Mouse (Mus musculus) CH12.LX (cell line): ENCODE results near the gene Gas1. TPM values are rescaled to one million over a fixed set of nuclear protein-coding genes. Genes with fewer than 3 reads are reported as not detected.

Source experiments
- DNase-seq: peaks from one replicate; pipeline ENCODE4 v3.0.0-alpha.2; 2013; ENCODE audit errors: extremely low read depth
- H3K27ac ChIP-seq: 2 replicates; pipeline ENCODE4 v1.5.1; 2012; ENCODE audit warnings: low read depth, mild to moderate bottlenecking, control low read depth, moderate library complexity; ENCODE audit not compliant: insufficient read depth
- H3K27me3 ChIP-seq: replicated peaks from 2 replicates; pipeline ENCODE3; 2012; ENCODE audit warnings: inconsistent platforms
- H3K36me3 ChIP-seq, 2 experiments: replicated peaks in 1 of 2; 2 replicates each; pipeline versions ENCODE3 to v1.6.1; 2012; ENCODE audit warnings: inconsistent platforms in 1 of 2, low read length in 1 of 2, mild to moderate bottlenecking in 1 of 2, mixed read lengths in 1 of 2, moderate library complexity in 1 of 2; ENCODE audit not compliant: control insufficient read depth in 1 of 2, insufficient read depth in 1 of 2
- H3K4me1 ChIP-seq, 2 experiments: 2 replicates each; pipeline ENCODE4 v1.6.1; 2012; ENCODE audit warnings: inconsistent platforms in 1 of 2, moderate library complexity in 1 of 2; ENCODE audit not compliant: insufficient read depth in 2 of 2, control insufficient read depth in 1 of 2
- H3K4me2 ChIP-seq: 2 replicates; pipeline ENCODE4 v1.6.1; 2012; ENCODE audit warnings: low read depth, mild to moderate bottlenecking, control low read depth; ENCODE audit not compliant: poor library complexity, insufficient read depth, severe bottlenecking
- H3K4me3 ChIP-seq, 3 experiments: fragments of 150-350 bp in 1 of 3; sonication (generic) in 1 of 3; replicated peaks in 1 of 3; 2 replicates each; pipeline versions ENCODE3 to v1.5.1; 2011 to 2012; ENCODE audit warnings: low read depth in 2 of 3, low read length in 2 of 3, mild to moderate bottlenecking in 2 of 3, moderate library complexity in 2 of 3, control low read depth in 1 of 3, improper control_type of control experiment in 1 of 3, inconsistent platforms in 1 of 3, mixed read lengths in 1 of 3; ENCODE audit not compliant: poor library complexity in 1 of 3
- H3K79me2 ChIP-seq: replicated peaks from 2 replicates; pipeline ENCODE4 v1.6.1; 2012; ENCODE audit warnings: mild to moderate bottlenecking, moderate library complexity; ENCODE audit not compliant: control insufficient read depth, poor library complexity, insufficient read depth, severe bottlenecking; ENCODE audit errors: extremely low read depth
- H3K9ac ChIP-seq: 2 replicates; pipeline ENCODE4 v1.6.1; 2012; ENCODE audit warnings: low read depth, mild to moderate bottlenecking, control low read depth, moderate library complexity; ENCODE audit not compliant: insufficient read depth
- H3K9me3 ChIP-seq: replicated peaks from 2 replicates; pipeline ENCODE3; 2012; ENCODE audit warnings: low read length, inconsistent platforms, mixed read lengths
- BHLHE40 ChIP-seq: IDR thresholded peaks from 2 replicates; pipeline ENCODE4 v1.6.1; 2011; ENCODE audit warnings: mild to moderate bottlenecking, low read depth, low read length, improper control_type of control experiment
- CHD1 ChIP-seq: IDR thresholded peaks from 2 replicates; pipeline ENCODE4 v1.6.1; 2012; ENCODE audit warnings: low read depth, low read length, improper control_type of control experiment, inconsistent platforms
- CHD2 ChIP-seq: IDR thresholded peaks from 2 replicates; pipeline ENCODE4 v1.6.1; 2011; ENCODE audit warnings: low read length, improper control_type of control experiment
- EP300 ChIP-seq: IDR thresholded peaks from 2 replicates; pipeline ENCODE4 v1.6.1; 2011; ENCODE audit warnings: low read length, improper control_type of control experiment
- GABPA ChIP-seq: IDR thresholded peaks from 2 replicates; pipeline ENCODE4 v1.6.1; 2012; ENCODE audit warnings: low read depth, low read length, improper control_type of control experiment, inconsistent platforms; ENCODE audit not compliant: insufficient replicate concordance
- KAT2A ChIP-seq: IDR thresholded peaks from 2 replicates; pipeline ENCODE4 v1.6.1; 2012; ENCODE audit warnings: low read length, improper control_type of control experiment, inconsistent platforms; ENCODE audit not compliant: insufficient replicate concordance
- MAFK ChIP-seq: IDR thresholded peaks from 2 replicates; pipeline ENCODE4 v1.6.1; 2011; ENCODE audit warnings: low read length, improper control_type of control experiment; ENCODE audit not compliant: insufficient replicate concordance
- MAX ChIP-seq: IDR thresholded peaks from 2 replicates; pipeline ENCODE4 v1.6.1; 2011; ENCODE audit warnings: low read length, improper control_type of control experiment
- MEF2A ChIP-seq: IDR thresholded peaks from 2 replicates; pipeline ENCODE4 v1.6.1; 2014; ENCODE audit warnings: low read depth, mild to moderate bottlenecking, inconsistent platforms, low read length, improper control_type of control experiment, borderline replicate concordance
- MXI1 ChIP-seq: IDR thresholded peaks from 2 replicates; pipeline ENCODE4 v1.6.1; 2011; ENCODE audit warnings: mild to moderate bottlenecking, low read depth, low read length, improper control_type of control experiment
- MYC ChIP-seq: IDR thresholded peaks from 2 replicates; pipeline ENCODE4 v1.6.1; 2011; ENCODE audit warnings: low read depth, mild to moderate bottlenecking, improper control_type of control experiment, low read length
- NELFE ChIP-seq: IDR thresholded peaks from 2 replicates; pipeline ENCODE4 v1.6.1; 2011; ENCODE audit warnings: low read depth, low read length, improper control_type of control experiment
- NRF1 ChIP-seq: IDR thresholded peaks from 2 replicates; pipeline ENCODE4 v1.6.1; 2014; ENCODE audit warnings: low read depth, mild to moderate bottlenecking, inconsistent platforms, low read length, improper control_type of control experiment, moderate library complexity
- PAX5 ChIP-seq: IDR thresholded peaks from 2 replicates; pipeline ENCODE4 v1.6.1; 2012; ENCODE audit warnings: low read length, inconsistent platforms, mixed read lengths
- POLR2A ChIP-seq: IDR thresholded peaks from 2 replicates; pipeline ENCODE4 v1.6.1; 2011; ENCODE audit warnings: low read depth, mild to moderate bottlenecking, improper control_type of control experiment, low read length
- RCOR1 ChIP-seq: conservative IDR thresholded peaks from 2 replicates; pipeline ENCODE4 v1.6.1; 2012; ENCODE audit warnings: low read depth, mild to moderate bottlenecking, inconsistent platforms, low read length, improper control_type of control experiment
- SIN3A ChIP-seq: IDR thresholded peaks from 2 replicates; pipeline ENCODE4 v1.6.1; 2012; ENCODE audit warnings: low read length, improper control_type of control experiment, inconsistent platforms
- SMC3 ChIP-seq: IDR thresholded peaks from 2 replicates; pipeline ENCODE4 v1.6.1; 2011; ENCODE audit warnings: low read depth, low read length, improper control_type of control experiment
- TBP ChIP-seq: conservative IDR thresholded peaks from 2 replicates; pipeline ENCODE4 v1.6.1; 2011; ENCODE audit warnings: low read depth, low read length, improper control_type of control experiment
- UBTF ChIP-seq: IDR thresholded peaks from 2 replicates; pipeline ENCODE4 v1.6.1; 2012; ENCODE audit warnings: low read depth, mild to moderate bottlenecking, inconsistent platforms, low read length, improper control_type of control experiment, moderate library complexity
- USF2 ChIP-seq: conservative IDR thresholded peaks from 2 replicates; pipeline ENCODE4 v1.6.1; 2011; ENCODE audit warnings: low read depth, low read length, improper control_type of control experiment
- ZC3H11A ChIP-seq: IDR thresholded peaks from 2 replicates; pipeline ENCODE4 v1.6.1; 2012; ENCODE audit warnings: low read depth, mild to moderate bottlenecking, inconsistent platforms, low read length, improper control_type of control experiment
- dilution Hi-C: fragments of 300-500 bp; cut with MboI; formaldehyde crosslinking; loops from 2 replicates; pipeline ENCODE4 v1.14.3; 2020; ENCODE audit warnings: low sequenced_read_pairs; ENCODE audit not compliant: extremely low pct_unique_long_range_greater_than_20kb, extremely low pct_ligation_motif_present
- in situ Hi-C: fragments of 300-500 bp; cut with MboI; formaldehyde crosslinking; loops from 3 replicates; pipeline ENCODE4 v1.14.3; 2019; ENCODE audit warnings: low sequenced_read_pairs, low pct_ligation_motif_present, low pct_unique_long_range_greater_than_20kb, mixed read lengths
- polyA plus RNA-seq: library from polyadenylated mRNA; unstranded; fragments of >175 nt; gene quantifications from 2 replicates; pipeline ENCODE4 v1.2.1, GENCODE M21; 2012; ENCODE audit warnings: low read depth; ENCODE audit not compliant: insufficient read length
- total RNA-seq, 2 experiments: library from RNA; depleted of rRNA; stranded (reverse); fragments of 300-350 nt in 1 of 2; fragments of >200 nt in 1 of 2; gene quantifications; 2 replicates each; pipeline ENCODE4 v1.2.3; 2012 to 2014

Gene Gas1
- total and polyA plus RNA-seq, 3 experiments: not detected

DNA sequence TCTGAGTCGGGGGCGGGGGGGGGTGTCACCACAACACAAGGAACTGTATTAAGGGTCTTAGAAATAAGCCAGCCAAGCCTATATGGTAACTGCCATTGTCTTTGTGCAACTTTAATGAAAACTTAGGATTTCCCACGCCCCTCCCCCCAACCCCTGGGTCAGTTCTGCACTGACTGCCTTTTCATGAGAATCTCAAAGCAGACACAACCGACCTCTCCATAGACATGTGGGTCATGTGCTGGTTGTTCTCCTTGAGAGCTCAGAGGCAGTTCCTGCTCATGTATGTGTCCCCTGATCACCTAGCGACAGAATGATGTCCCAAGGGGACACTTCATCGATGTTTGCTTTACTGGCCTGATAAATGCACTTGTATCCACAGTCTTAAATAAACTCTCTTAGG, 27.6 kb upstream of the Gas1 start:
- H3K4me3 ChIP-seq: no peak overlapping the region
- peaks cover 48% of the 10 kb centered on the region for H3K9me3 ChIP-seq
- H3K27me3 ChIP-seq: no peaks in the 10 kb centered on the region
- no peak overlapping the region for H3K27ac ChIP-seq
- H3K9ac ChIP-seq: no peak overlapping the region
- in situ Hi-C loops (no loop called here), dilution Hi-C loops (no loop called here)
- H3K4me1 ChIP-seq: no peaks in the 10 kb centered on the region
- no peaks in the 10 kb centered on the region for H3K36me3 ChIP-seq
- H3K79me2 ChIP-seq: no peaks in the 10 kb centered on the region
- no peak for TF ChIP-seq EP300
- TF ChIP-seq ZC3H11A: no peak
- no peak for TF ChIP-seq USF2
- TF ChIP-seq MAFK: no peak
- no peak for TF ChIP-seq UBTF
- no peak for TF ChIP-seq RCOR1
- no peak for TF ChIP-seq MXI1
- TF ChIP-seq POLR2A: no peak
- TF ChIP-seq PAX5: no peak
- TF ChIP-seq GABPA: no peak
- TF ChIP-seq NELFE: no peak
- no peak for TF ChIP-seq TBP
- TF ChIP-seq KAT2A: no peak
- no peak for TF ChIP-seq NRF1
- no peak for DNase-seq
- H3K4me2 ChIP-seq: no peak overlapping the region

DNA sequence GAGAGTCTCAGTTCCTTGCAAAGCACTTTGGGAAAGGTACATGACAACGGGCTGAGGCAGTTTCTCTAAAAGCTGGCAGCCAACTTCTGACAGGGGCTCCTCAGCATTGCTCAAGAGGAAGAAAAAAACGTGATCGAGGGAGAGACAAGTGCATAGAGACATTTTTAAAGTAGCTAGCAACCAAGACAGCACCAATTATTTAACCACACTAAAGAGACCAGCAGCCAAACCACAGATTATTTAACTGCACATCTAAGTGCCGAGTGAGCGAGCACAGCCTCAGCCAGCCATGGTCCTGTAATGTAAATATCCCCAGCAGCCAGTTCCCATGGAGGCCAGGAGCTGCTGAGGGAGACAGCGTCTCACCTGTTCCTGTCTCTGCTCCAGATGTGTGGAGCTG, 16.1 kb upstream of the Gas1 start:
- H3K36me3 ChIP-seq: no peaks in the 10 kb centered on the region
- DNase-seq: no peak
- in situ Hi-C loops: no loop called here
- dilution Hi-C loops: no loop called here
- H3K9me3 ChIP-seq: peaks cover 69% of the 10 kb centered on the region
- no peaks in the 10 kb centered on the region for H3K27me3 ChIP-seq
- H3K4me3 ChIP-seq: no peak overlapping the region
- H3K4me2 ChIP-seq: no peak overlapping the region
- H3K9ac ChIP-seq: no peak overlapping the region
- no peaks in the 10 kb centered on the region for H3K79me2 ChIP-seq
- H3K4me1 ChIP-seq: no peaks in the 10 kb centered on the region
- TF ChIP-seq BHLHE40 (no peak), MYC (no peak), MAX (no peak), MEF2A (no peak), CHD2 (no peak), SIN3A (no peak), EP300 (no peak), SMC3 (no peak), CHD1 (no peak)
- no peak overlapping the region for H3K27ac ChIP-seq
